Mouse (Mus musculus) inflammation-experienced regulatory T-cells (primary cell): ENCODE results near the gene Lyar. TPM values are rescaled to one million over a fixed set of nuclear protein-coding genes. Genes with fewer than 3 reads are reported as not detected.

Experiments
- polyA plus RNA-seq, 2 experiments: library from polyadenylated mRNA; unstranded; fragments of 100-300 nt; shearing (Covaris generic); gene quantifications; one replicate each; pipeline ENCODE4 v1.2.1; 2017

The Lyar gene
- polyA plus RNA-seq: 10 to 100 TPM; 41.7 to 45.3 TPM

DNA sequence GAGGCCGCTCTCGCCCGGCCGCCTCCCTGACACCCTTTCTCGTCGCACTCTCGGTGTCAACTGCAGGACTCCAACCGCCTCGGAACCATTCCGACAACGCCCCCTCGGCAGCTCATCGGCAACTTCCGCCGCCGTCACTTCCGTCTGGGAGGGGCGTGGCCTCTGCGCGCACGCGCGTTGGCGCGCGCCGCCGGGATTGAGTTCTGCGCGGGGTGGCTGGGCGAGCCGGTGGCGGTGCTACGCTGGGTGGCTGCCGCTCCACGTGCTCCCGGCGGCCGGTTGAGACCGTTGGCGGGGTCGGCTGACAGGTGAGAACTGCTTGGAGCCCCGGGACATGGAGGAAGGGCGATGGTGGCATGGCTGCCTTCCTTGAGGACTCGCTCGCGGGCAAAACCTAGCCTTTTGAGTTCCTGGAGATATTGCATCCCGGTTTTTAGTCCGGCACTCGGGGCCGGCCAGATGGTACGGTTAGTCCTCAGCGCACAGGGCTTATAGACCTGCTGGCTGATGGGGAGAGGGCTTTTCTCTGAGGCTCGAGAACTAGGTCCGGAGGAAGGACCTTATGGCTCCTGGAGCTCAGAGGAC is at the start of gene Lyar, which contains the start of gene Zbtb49:
Lyar (plus strand) TSS at position 143 of the 585 bp plus-strand sequence.
Zbtb49 (minus strand) TSS at position 130 of the 585 bp plus-strand sequence.

DNA sequence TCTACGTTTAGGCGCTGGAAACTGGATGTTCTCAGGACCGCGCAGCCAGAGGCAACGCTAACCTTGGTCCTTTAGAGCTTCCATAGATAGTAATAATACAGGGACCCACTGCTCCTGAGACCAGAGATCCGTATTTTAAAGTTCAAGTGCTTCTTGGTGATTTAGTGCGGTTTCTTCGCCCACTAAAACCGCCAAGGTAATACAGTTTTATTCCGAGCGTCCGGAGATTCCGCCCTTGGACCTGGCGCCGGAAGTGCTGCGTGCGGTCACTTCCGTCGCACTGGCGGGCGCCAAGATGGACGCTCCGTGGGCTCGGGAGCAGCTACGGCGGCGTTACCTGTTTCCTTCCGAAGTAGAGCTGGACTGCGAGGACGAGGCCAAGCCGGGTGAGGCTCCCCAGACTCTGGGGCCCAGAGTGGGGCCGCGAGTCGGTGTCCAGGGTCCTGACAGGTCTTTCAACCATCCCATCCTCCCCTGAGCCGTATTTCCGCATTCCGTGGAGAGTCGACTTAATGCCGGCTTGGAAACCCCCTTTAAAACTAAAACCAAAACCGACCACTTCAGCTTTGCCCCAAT is 39.9 kb downstream of the Lyar start, which contains the start of gene Tmem128:
Tmem128 (plus strand) TSS at position 79 of the 576 bp plus-strand sequence.

DNA sequence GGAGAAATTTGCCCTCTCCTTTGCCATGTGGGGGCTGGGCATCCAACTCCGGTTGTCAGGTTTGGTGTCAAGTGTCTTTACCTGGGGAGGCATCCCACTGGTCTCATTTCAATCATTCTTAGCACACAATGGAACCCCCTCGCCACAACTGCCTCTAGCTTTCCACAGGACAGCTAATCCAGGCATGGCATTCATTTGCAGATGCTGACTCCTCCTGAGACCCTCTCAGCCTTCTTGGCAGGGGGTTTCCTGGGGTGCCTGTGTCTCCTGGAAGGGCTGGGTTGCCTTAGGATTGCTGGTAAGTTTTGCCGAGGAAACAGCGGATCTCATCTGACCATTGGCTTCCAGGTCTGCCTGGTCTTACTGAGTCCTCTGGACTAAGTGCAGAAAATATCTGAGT is 55.5 kb downstream of the Lyar start, which contains the start of gene Otop1:
Otop1 (plus strand) TSS at position 202 of the 400 bp plus-strand sequence.

Other genes starting within 250 kb of the Lyar start
- 10 to 100 TPM; 37.8 to 38.4 TPM for gene Stx18, start 181.7 kb upstream of the Lyar start, polyA plus RNA-seq
- gene Nsg1, start 60.6 kb upstream of the Lyar start, polyA plus RNA-seq: 1 to 10 TPM in 1 of 2 experiments, under 1 TPM in 1; 0.18 to 1.4 TPM
- gene Zbtb49, start within 50 bp of the Lyar start, polyA plus RNA-seq: 10 to 100 TPM; 16.5 to 28.7 TPM
- 100 to 1,000 TPM in 1 of 2 experiments, 10 to 100 TPM in 1; 96.5 to 118 TPM for gene Tmem128, start 39.7 kb downstream of the Lyar start, polyA plus RNA-seq
- under 1 TPM in 1 of 2 experiments, not detected in 1; 0.53 TPM for gene Otop1, start 55.5 kb downstream of the Lyar start, polyA plus RNA-seq
- under 1 TPM; 0.06 to 0.49 TPM for gene Drd5, start 98.9 kb downstream of the Lyar start, polyA plus RNA-seq